Mouse (Mus musculus) right cerebral cortex, adult 2 months (tissue): ENCODE measurements at regions not wholly inside any gene's neighbourhood (a gene's known extent, or its start where the extent isn't known, plus 50 kb on each side); places are given as distances from the start of the nearest gene placed in this dataset.
A peak's percentile ranks its signal among the peaks of the same experiment; 100 is the strongest.

Experiments
- DNase-seq, 2 experiments: peaks; one replicate each; pipeline ENCODE4 v3.0.0; 2021 to 2022; ENCODE audit warnings: low spot score in 2 of 2

- no peak for DNase-seq
These were observed 252.8 kb upstream of the Nxpe4 start for GRCm38 (mm10) chr9:47909051-47909450.

- peak; percentile 47 to 53 for DNase-seq
These were observed 251.3 kb upstream of the Nxpe4 start for GRCm38 (mm10) chr9:47910501-47910906.

- DNase-seq, result no peak
These were observed 249.0 kb upstream of the Nxpe4 start for GRCm38 (mm10) chr9:47912823-47913222.

- no peak for DNase-seq
These were observed 226.5 kb upstream of the Nxpe4 start for GRCm38 (mm10) chr9:47935299-47935698.

- no peak for DNase-seq
These were observed 225.8 kb upstream of the Nxpe4 start for GRCm38 (mm10) chr9:47935957-47936457.

- no peak for DNase-seq
These were observed 222.7 kb upstream of the Nxpe4 start for GRCm38 (mm10) chr9:47938941-47939710.

- DNase-seq, result peak; percentile 55 to 59
These were observed 218.9 kb upstream of the Nxpe4 start for GRCm38 (mm10) chr9:47942761-47943583.

- no peak for DNase-seq
These were observed 215.6 kb upstream of the Nxpe4 start for GRCm38 (mm10) chr9:47946226-47946625.

GRCm38 (mm10) chr9:47957881-47958280 lies 203.9 kb upstream of the Nxpe4 start:
- peak; percentile 56 to 69 for DNase-seq

GRCm38 (mm10) chr9:47958861-47959260 lies 203.0 kb upstream of the Nxpe4 start:
- no peak for DNase-seq

- DNase-seq, result no peak
These were observed 200.6 kb upstream of the Nxpe4 start for GRCm38 (mm10) chr9:47961176-47961575.

GRCm38 (mm10) chr9:47962161-47962560 lies 199.7 kb upstream of the Nxpe4 start:
- no peak for DNase-seq

- no peak for DNase-seq
These were observed 199.2 kb upstream of the Nxpe4 start for GRCm38 (mm10) chr9:47962589-47962988.

- DNase-seq, result no peak
These were observed 188.7 kb upstream of the Nxpe4 start for GRCm38 (mm10) chr9:47973130-47973529.

- DNase-seq, result no peak
These were observed 176.3 kb upstream of the Nxpe4 start for GRCm38 (mm10) chr9:47985356-47986111.

- no peak for DNase-seq
These were observed 174.6 kb upstream of the Nxpe4 start for GRCm38 (mm10) chr9:47987266-47987665.

- peak; percentile 33 to 61 for DNase-seq
These were observed 167.2 kb upstream of the Nxpe4 start for GRCm38 (mm10) chr9:47994671-47995070.

- peak; percentile 12 to 26 for DNase-seq
These were observed 162.2 kb upstream of the Nxpe4 start for GRCm38 (mm10) chr9:47999632-48000031.

- DNase-seq, result no peak
These were observed 132.8 kb upstream of the Nxpe4 start for GRCm38 (mm10) chr9:48029021-48029420.

- no peak for DNase-seq
These were observed 131.0 kb upstream of the Nxpe4 start for GRCm38 (mm10) chr9:48030839-48031238.

- no peak for DNase-seq
These were observed 125.9 kb upstream of the Nxpe4 start for GRCm38 (mm10) chr9:48035959-48036358.

GRCm38 (mm10) chr9:48044826-48045225 lies 117.0 kb upstream of the Nxpe4 start:
- DNase-seq, result no peak
